Mouse (Mus musculus) forebrain, postnatal 0 days (tissue): Measurements from ENCODE around the gene Aldh1a3. TPM values are rescaled to one million over a fixed set of nuclear protein-coding genes. Genes with fewer than 3 reads are reported as not detected.
A peak's percentile ranks its signal among the peaks of the same experiment; 100 is the strongest.

ENCODE experiments used
- ATAC-seq: fragments of 200-750 bp; cut with Nextera tagmentation; 2 replicates; pipeline ENCODE4 v1.8.0; 2017; ENCODE audit warnings: mild to moderate bottlenecking, moderate library complexity
- DNase-seq: peaks from one replicate; pipeline ENCODE4 v3.0.0-alpha.2; 2015
- H3K27ac ChIP-seq: fragments of 300-500 bp; sonication (generic); 2 replicates; pipeline ENCODE4 v1.5.1; 2014; ENCODE audit warnings: low read depth, mild to moderate bottlenecking, antibody characterized with exemption, low read length, moderate library complexity, mixed read lengths
- H3K27me3 ChIP-seq: fragments of 300-500 bp; sonication (generic); 2 replicates; pipeline ENCODE4 v1.6.1; 2014; ENCODE audit warnings: mild to moderate bottlenecking, low read length, mixed read lengths; ENCODE audit not compliant: insufficient read depth
- H3K36me3 ChIP-seq: fragments of 300-500 bp; sonication (generic); 2 replicates; pipeline ENCODE4 v1.6.1; 2014; ENCODE audit warnings: mild to moderate bottlenecking, moderate library complexity; ENCODE audit not compliant: insufficient read depth
- H3K4me1 ChIP-seq: fragments of 300-500 bp; sonication (generic); 2 replicates; pipeline ENCODE4 v1.6.1; 2014; ENCODE audit warnings: antibody characterized with exemption; ENCODE audit not compliant: insufficient read depth
- H3K4me2 ChIP-seq: fragments of 300-500 bp; sonication (generic); 2 replicates; pipeline ENCODE4 v1.6.1; 2014; ENCODE audit warnings: low read depth, mild to moderate bottlenecking, moderate library complexity
- H3K4me3 ChIP-seq: fragments of 300-500 bp; sonication (generic); 2 replicates; pipeline ENCODE4 v1.5.1; 2014; ENCODE audit warnings: low read depth, low read length, mixed read lengths
- H3K9ac ChIP-seq: fragments of 300-500 bp; sonication (generic); 2 replicates; pipeline ENCODE4 v1.6.1; 2014; ENCODE audit warnings: mild to moderate bottlenecking
- H3K9me3 ChIP-seq: fragments of 300-500 bp; sonication (generic); 2 replicates; pipeline ENCODE4 v1.6.1; 2016; ENCODE audit warnings: low read length
- CTCF ChIP-seq: sonication (generic); IDR thresholded peaks from 2 replicates; pipeline ENCODE4 v1.5.1; 2016; ENCODE audit warnings: antibody characterized with exemption, control low read depth, low read depth
- WGBS: fragments of 180-500 bp; shearing (Covaris S2); extraction: QIAGEN DNeasy Blood & Tissue Kit; methylation state at CpG from one replicate; pipeline ENCODE4 v1.1.7; 2014; 5-methylcytosine and 5-hydroxymethylcytosine counted together
- polyA plus RNA-seq: library from polyadenylated mRNA; unstranded; fragments of >200 nt; fragmentation: Nextera tagmentation; extraction: Ambion mirVana; gene quantifications from 2 replicates; pipeline ENCODE4 v1.2.1, GENCODE M21; 2015
- total RNA-seq: library from RNA; depleted of rRNA; stranded (reverse); fragments of >200 nt; gene quantifications from 2 replicates; pipeline ENCODE4 v1.2.3, GENCODE M21; 2014

Gene Aldh1a3
- total and polyA plus RNA-seq, 2 experiments from 2014 or later: 2.8 to 3.2 TPM

DNA sequence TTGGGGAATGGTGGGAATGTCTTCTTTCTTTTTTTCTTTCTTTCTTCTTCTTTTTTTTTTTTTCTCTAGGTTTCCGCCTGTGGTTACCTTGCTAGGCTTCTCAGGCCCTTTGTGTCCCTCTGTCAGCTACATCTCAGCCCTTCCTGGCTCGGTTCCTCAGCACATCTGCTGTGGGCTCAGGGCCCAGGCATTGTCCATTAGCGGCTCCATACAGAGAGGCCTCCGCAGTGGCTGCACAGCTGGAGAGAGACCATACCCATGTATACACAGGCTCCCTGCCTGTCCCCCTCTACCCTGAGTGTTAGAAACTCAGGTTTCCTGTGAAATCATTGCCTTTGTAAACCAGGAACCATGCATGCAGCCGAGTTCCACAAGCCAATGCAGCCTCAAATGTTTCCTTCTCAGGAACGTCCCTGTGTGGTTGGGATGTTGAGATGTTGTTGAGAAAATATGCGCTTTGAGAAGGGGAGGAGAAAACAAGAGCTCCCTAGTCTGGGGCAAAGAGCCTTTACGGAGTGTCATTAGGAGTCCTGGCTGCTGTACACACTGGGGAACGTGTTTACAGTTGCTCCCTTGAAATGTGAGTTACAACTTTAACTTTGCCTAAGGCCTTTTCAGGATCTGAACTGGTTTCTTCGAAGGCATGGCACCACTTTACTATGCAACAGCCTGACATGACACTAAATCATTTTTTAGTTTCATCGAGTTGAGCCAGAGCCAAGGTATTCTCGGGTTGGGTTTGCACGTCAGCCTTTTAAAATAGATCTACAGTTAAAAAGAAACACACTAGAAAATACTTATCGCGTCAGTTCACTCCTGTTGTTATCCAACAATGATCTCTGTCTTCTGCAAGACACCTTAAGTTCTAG lies 15.4 kb upstream of the Aldh1a3 start:
- Histone ChIP-seq H3K4me1 (no peaks in the 10 kb centered on the region; the same call in 1 of the 2 replicates), H3K4me3 (no peak overlapping the region), H3K27ac (no peak overlapping the region), H3K27me3 (no peaks in the 10 kb centered on the region), H3K9me3 (no peaks in the 10 kb centered on the region), H3K9ac (no peak overlapping the region), H3K4me2 (no peak overlapping the region), H3K36me3 (no peaks in the 10 kb centered on the region)
- no peak for DNase-seq
- TF ChIP-seq CTCF: no peak
- 0 out of 2 replicates have a peak, but pooled peaks have one; percentile 25 for ATAC-seq
- WGBS: 55% methylated on average over 15 of the region's 15 CpGs

DNA sequence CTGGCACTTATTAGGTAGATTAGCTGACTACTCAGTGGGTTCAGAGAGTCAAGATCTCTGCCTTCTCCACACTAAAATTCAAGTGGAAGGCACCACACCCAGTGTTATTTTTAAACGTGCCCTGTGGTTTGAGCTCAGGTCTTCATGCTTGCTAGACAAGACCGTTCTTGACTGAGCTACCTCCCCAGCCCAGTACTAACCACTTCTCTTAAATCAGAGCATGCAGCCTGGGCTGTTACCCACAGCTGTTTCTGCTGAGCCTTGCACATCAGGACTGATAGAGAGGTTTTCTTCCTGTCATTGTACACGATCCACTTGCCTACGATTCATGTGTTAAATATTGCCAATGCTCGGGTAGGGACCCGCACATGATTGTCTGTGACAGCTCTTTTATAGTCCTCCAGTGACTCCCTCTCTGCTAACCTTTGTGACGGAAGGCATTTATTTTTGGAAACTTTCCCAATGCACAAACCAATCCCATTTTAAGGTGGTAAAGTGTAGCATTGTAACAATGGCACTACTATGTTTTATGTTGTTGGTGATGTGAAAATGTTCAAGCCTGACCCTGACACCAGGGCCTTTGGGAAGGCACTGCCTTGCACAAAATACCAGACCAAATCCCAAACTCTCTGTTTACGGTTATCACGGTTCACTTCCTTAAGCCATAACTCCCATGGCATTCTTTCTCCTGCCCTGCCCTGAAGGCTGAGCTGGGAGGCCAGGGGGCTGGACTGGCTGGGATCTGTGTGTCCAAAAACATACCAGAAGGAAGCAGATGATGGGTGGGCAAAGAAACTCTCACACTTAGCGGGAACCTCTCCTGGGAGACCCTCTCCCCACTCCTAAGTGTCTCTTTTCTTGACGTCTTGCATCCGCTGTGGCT lies 11.7 kb upstream of the Aldh1a3 start:
- Histone ChIP-seq H3K36me3 (no peaks in the 10 kb centered on the region), H3K27ac (no peak overlapping the region), H3K9me3 (no peaks in the 10 kb centered on the region), H3K4me2 (no peak overlapping the region), H3K4me3 (no peak overlapping the region), H3K9ac (no peak overlapping the region), H3K4me1 (no peaks in the 10 kb centered on the region; the same call in 1 of the 2 replicates), H3K27me3 (no peaks in the 10 kb centered on the region)
- DNase-seq: no peak
- WGBS: 72% methylated on average over 12 of the region's 12 CpGs
- TF ChIP-seq CTCF: no peak
- ATAC-seq: no peak

DNA sequence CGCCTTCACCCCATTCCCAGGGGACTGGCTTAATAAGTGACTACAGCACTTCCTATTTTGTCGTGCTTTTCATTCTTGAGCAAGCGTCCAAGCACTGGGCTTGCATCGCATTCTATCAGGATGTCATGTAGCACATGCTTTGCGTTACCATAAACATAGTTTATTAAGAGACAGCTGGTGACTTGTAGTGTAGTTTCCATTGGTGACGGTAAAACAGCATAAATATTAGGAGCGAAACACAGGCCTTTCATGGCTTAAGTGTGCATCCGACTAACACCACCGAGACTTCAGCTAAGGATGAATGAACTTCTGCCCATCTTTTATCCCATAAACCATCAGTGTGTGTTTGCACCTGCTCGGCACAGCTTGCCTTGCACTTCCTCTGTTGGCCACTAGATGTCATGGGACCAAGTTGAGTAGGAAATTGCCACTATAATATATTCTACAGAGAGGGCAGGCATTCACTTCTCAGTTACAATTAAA lies 7.2 kb upstream of the Aldh1a3 start:
- peak; percentile 92 for TF ChIP-seq CTCF
- 40% methylated on average over 10 of the region's 10 CpGs for WGBS
- ATAC-seq: peak; percentile 76; the same call in 1 of the 2 replicates

DNA sequence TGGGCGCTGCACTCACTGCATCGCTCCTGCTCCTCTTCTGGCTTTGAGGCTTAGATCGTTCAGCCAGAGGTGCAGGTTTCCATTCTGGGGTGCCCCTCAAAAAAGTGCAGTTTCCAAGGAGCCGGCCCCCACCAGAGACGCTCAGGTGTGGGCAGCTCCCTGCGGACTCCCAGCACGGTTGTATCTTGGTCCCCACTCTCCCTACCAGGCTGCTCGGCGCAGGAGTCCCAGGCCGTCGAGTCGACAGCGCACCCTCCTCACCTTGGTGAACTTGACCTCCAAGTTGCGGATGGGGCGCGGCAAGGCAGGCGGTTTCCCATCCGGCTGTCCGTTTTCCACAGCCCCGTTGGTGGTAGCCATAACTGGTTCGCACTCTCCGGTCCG lies 272 bp downstream of the Aldh1a3 start:
- Histone ChIP-seq H3K9ac (peak overlapping the region; percentile 48), H3K27me3 (peaks cover 37% of the 10 kb centered on the region)
- under 1% methylated on average over 23 of the region's 23 CpGs for WGBS

More for the DNA sequence above, 7.2 kb upstream of the Aldh1a3 start:
- Histone ChIP-seq H3K27ac (no peak overlapping the region), H3K4me2 (no peak overlapping the region), H3K4me1 (no peaks in the 10 kb centered on the region), H3K9me3 (no peaks in the 10 kb centered on the region), H3K4me3 (no peak overlapping the region), H3K27me3 (0 out of 2 replicates have a peak, but pooled peaks cover 2% of the 10 kb centered on the region), H3K36me3 (no peaks in the 10 kb centered on the region), H3K9ac (no peak overlapping the region)
- DNase-seq: peak; percentile 82

DNA sequence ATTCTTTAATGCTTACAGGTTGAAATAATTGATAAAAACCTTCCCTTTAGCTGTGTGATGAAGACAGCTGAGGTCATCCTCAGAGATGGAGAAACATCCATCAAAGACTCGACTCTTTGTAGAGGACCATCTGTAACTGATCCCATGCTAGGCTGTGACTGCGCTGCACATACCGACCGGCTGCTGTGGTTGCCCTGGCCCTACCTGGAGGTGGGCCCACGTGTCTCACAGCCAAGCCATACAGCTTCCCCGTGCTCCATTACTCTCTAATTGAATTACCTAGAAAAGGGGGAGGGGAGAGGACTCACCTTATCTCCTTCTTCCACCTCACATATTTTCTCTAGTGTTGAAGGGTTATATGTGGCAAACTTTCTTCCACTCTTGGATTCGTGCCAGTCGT lies 5.4 kb downstream of the Aldh1a3 start:
- no peak overlapping the region for H3K4me2 ChIP-seq
- no peak overlapping the region for H3K27ac ChIP-seq
- H3K9ac ChIP-seq: no peak overlapping the region
- no peak for ATAC-seq
- TF ChIP-seq CTCF: no peak
- no peak overlapping the region for H3K4me3 ChIP-seq
- no peaks in the 10 kb centered on the region for H3K4me1 ChIP-seq
- no peak for DNase-seq
- 79% methylated on average over 8 of the region's 8 CpGs for WGBS
- H3K36me3 ChIP-seq: no peaks in the 10 kb centered on the region
- H3K27me3 ChIP-seq: peaks cover 11% of the 10 kb centered on the region; the same call in 1 of the 2 replicates
- H3K9me3 ChIP-seq: no peaks in the 10 kb centered on the region

More for the DNA sequence above, 272 bp downstream of the Aldh1a3 start:
- peak overlapping the region; percentile 98 for H3K4me2 ChIP-seq
- H3K4me3 ChIP-seq: peak overlapping the region; percentile 45
- ATAC-seq (no peak), DNase-seq (no peak)
- H3K9me3 ChIP-seq: no peaks in the 10 kb centered on the region
- no peak for TF ChIP-seq CTCF
- no peaks in the 10 kb centered on the region for H3K36me3 ChIP-seq
- H3K4me1 ChIP-seq: peaks cover 4% of the 10 kb centered on the region
- no peak overlapping the region for H3K27ac ChIP-seq

DNA sequence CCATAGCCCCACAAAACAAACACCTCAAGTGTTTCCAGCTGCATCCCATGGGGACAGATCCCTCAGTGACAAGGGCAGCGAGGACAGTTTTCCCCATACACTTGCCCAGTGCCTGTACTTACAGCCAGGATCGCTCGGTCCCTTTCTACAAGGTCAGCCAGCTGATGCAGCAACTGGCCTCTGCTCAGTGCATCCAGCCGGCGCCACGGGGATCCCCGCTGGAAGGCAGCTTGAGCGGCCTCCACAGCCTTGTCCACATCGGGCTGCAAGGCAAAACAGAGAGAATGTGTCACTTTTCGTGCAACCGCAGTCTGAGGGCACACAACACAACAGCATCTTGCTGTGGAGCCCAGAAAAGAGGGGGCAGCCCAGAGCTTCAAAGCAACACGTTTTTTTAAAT lies 8.3 kb downstream of the Aldh1a3 start:
- no peak; the same call in 1 of the 2 replicates for ATAC-seq
- Histone ChIP-seq H3K36me3 (no peaks in the 10 kb centered on the region), H3K27me3 (no peaks in the 10 kb centered on the region), H3K4me2 (no peak overlapping the region), H3K27ac (no peak overlapping the region), H3K9ac (no peak overlapping the region), H3K4me1 (no peaks in the 10 kb centered on the region), H3K9me3 (no peaks in the 10 kb centered on the region), H3K4me3 (no peak overlapping the region)
- no peak for DNase-seq
- no peak for TF ChIP-seq CTCF
- WGBS: 52% methylated on average over 12 of the region's 12 CpGs
